Mouse (Mus musculus): ENCODE data around the gene Gm8922.
"Not testable (repeated sequence)": the region's sequence is repeated elsewhere in the genome, so short reads cannot be mapped to it uniquely, and the experiment has no call there.

Gene Gm8922

DNA sequence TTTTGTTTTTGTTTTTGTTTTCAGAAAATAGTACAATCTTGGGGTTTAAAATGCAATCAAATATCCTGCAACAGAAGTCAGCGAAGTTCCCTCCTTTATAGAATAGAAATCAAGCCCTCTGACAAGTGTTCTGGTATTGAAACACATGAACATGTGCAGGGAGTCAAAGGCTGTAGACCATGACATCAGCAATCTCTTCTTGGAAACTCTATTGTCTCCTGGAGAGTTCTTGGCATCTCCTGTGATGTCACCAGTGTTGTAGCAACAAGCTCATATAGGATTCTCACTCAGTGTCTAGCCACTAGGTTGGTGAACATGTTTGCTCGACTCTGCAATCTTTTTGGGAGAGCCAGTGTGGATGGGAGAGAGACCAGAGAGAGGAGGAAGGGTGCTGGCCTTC lies at the start of gene Gm8922:
Gene Gm8922 (plus strand): TSS at position 301 of the 400 bp plus-strand sequence.
- not testable (repeated sequence) for DNase-seq (ENCODE audit: low spot score in 2 of 2)
